Mouse (Mus musculus) small intestine, adult 2 months (tissue): ENCODE data around the gene Sectm1a.

Experiments
- CTCF ChIP-seq: fragments of 200-500 bp; IDR thresholded peaks from 2 replicates; pipeline ENCODE4 v1.5.1; 2012; ENCODE audit warnings: low read depth, mild to moderate bottlenecking, control low read depth, inconsistent platforms, low read length, moderate library complexity, mixed read lengths; ENCODE audit not compliant: insufficient replicate concordance, insufficient read length; ENCODE audit errors: extremely low read depth
- POLR2A ChIP-seq: fragments of 200-500 bp; IDR thresholded peaks from 2 replicates; pipeline ENCODE4 v1.6.1; 2012; ENCODE audit warnings: low read depth, mild to moderate bottlenecking, control low read depth, inconsistent platforms, low read length, moderate library complexity

- TF ChIP-seq POLR2A (no peak), CTCF (no peak)
These were observed 22.9 kb downstream of the Sectm1a start for GRCm38 (mm10) chr11:121058122-121058521.
